Mouse (Mus musculus) monocyte, adult 5-6 weeks (primary cell): ENCODE results near the gene 1700020N01Rik. TPM values are rescaled to one million over a fixed set of nuclear protein-coding genes. Genes with fewer than 3 reads are reported as not detected.

Experiments
- ATAC-seq: fragments of 153-309, 156-312 bp; replicated peaks from 2 replicates; pipeline ENCODE4 v1.8.0; 2017; ENCODE audit warnings: mild to moderate bottlenecking; ENCODE audit not compliant: low TSS enrichment, insufficient number of reproducible peaks, severe bottlenecking, poor library complexity, low FRiP score
- total RNA-seq: library from RNA; stranded (forward); fragments of 200-1000, 200-491, 200-594 nt; gene quantifications from 3 replicates; pipeline ENCODE4 v1.2.3, GENCODE M21; 2017

Gene 1700020N01Rik
- total RNA-seq = not detected in 3 replicates

DNA sequence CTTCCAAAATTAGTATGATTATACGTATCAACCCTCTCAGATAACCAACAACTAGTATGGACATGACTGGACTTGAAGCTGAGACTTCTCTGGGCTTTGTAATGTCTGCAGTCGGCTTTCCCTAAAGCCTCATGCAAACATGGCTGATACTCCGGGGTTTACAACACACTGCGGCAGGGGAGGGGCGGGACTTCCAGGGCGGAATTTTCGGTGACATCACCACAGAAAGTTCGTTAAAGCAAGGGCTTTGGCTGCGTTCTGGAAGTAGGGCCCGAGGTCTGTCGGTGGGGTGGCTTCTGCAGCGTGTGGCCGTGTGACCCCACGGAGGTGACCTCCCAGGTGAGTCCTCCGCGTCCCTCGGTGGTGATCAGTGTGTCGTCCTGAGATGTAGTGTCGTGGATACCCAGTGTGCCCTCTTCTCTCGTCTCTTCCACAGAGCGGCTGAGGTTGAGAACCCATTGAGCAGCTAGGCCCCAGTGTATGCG lies at the start of gene 1700020N01Rik:
1700020N01Rik (plus strand) TSS at position 250 of the 485 bp plus-strand sequence.
- no peak for ATAC-seq

DNA sequence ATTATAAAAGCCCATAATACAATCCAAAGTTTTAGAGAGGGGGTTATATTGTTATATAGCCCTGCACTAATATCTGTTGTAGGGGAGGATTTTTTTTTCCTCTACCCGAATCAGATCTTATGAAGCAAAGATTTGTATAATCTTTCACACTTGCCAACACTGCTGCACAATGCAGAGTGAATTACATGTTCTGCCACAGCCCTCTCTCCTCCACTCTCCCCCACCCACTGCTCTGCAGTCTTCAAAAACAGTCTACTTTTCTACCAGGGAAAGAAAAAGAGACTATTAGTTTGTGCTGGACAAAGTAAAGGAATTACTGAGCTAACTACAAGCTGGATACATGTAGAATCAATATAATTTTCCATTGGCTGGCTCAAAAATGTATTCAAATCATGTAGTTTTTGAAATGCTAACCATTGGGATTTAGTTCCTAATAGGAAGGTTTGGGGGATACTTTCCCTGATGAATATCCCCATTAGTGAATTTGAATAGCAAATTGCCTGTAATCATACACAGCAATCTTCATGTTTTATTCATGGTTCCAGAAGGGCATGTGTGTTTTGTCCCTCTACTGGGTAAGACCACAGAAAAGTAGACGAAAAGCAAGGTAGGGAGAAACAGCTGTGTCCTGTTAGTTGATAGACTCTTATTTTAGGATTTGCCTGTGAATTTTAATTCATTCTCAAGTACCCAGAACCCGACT lies 49.2 kb upstream of the 1700020N01Rik start:
- no peak for ATAC-seq

DNA sequence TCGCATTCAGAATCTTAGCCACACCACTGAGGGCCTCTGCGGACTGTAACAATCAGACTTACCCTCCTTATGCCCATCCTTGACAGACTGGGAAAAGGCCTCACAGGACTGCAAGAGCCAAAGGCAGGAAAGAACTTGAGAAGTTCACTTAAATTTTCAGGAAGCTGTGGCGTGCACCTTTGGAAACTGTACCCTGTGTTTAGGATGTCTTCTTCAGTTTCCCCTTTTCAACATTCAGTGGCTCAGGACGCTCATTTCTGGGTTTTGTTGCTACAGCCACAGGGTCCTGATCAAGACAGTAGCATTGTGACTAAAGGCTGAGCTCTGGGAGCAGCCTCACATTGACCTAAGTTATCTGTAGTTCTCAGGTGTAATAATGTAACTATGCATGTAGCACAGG lies 48.2 kb upstream of the 1700020N01Rik start:
- no peak for ATAC-seq

DNA sequence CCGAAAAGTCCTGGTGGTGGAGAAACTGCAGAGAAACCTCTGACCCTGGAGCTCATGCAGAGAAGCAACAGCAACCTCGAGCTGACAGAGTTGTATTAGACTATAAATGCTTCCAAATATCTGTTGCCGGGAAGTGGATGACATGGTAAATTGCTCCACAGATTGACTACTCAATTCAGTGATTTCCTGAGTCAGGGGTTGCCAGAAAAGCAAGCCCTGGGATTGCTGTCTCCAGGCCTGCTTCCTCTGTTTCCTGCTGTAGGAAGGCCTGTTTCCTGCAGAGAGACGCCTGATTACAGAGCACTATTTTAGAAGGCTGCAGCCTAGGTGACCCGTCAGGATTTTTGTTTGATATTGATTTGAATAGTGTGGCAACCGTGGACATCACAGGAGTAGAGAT lies 47.5 kb upstream of the 1700020N01Rik start:
- ATAC-seq = no peak

DNA sequence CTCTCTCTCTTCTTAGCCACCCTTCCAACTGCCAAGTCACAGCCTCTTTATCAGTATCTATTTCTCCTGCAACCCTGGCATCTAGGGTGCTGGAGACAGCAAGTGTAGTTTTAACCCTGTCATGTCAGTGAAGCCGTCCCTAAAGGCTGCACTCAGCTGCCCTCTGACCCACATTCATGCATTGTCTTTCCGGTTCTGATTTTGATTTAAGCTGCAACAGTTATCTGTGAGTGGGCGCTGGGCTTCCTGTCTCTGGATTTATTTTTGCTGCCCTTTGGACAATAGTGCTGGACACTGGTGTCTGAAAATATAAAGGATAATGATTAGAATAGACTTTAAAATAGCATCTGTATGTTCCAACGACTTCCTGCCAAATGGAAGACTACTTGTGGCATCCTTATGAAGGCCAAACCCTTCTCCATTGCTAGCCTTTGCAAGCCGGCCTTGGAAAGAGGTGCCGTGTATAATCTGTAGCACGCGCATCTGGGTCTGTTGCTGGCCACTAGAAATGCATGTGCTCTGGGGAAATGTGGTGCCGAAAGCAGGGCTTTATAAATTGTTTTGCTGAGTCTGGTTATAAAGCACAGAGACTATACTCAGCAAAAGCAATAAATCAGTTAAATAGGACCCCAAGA lies 44.0 kb upstream of the 1700020N01Rik start:
- ATAC-seq = no peak

DNA sequence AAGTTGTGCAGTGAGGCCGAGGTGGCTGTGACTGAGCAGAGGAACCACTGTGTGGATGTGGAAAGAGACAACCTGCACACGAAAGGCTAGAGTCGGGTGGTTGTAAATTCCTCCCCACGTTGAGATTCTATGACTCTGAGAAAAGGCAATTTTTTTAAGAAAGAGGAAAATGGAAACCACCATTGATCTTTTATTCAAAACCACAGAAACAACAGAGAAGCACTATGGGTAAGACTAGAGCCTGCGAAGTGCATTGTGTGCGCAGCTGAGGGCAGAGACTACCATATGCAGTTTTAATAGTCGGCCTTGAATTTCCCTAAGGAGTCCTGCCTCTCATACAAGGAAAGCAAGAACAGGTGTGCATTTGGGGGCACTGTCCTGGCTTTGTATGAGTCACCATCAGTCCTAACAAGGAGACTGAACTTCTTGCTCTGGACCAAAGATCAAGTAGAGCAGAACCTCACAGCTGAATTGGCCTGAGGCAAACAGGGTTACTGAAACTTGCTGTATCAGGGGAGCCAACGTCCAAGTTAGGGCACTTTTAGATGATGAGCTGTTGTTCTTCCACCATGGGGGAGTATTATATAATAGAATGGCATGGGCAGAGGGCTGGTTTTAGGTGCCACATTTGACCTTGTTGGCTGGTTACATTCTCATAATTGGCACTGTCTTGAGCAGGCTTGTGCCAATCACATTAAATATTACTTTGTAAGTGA lies 39.8 kb upstream of the 1700020N01Rik start:
- no peak for ATAC-seq

DNA sequence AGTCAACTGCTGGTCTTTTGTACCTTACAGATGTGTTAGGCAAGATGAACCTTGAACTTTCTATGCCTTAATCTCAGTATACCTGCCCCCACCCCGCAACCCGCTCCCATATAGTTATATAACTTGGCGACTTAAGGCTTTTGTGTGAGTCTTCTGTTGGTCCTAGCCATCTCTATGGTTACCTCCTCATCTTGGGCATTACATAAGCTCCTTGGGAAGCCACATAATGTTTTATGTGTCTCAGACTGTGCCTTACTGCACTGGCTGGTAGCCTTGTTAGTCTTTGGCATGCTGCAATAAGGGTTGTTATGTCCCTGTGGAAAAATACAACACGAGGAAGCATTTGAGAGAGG lies 39.3 kb upstream of the 1700020N01Rik start:
- ATAC-seq = no peak

DNA sequence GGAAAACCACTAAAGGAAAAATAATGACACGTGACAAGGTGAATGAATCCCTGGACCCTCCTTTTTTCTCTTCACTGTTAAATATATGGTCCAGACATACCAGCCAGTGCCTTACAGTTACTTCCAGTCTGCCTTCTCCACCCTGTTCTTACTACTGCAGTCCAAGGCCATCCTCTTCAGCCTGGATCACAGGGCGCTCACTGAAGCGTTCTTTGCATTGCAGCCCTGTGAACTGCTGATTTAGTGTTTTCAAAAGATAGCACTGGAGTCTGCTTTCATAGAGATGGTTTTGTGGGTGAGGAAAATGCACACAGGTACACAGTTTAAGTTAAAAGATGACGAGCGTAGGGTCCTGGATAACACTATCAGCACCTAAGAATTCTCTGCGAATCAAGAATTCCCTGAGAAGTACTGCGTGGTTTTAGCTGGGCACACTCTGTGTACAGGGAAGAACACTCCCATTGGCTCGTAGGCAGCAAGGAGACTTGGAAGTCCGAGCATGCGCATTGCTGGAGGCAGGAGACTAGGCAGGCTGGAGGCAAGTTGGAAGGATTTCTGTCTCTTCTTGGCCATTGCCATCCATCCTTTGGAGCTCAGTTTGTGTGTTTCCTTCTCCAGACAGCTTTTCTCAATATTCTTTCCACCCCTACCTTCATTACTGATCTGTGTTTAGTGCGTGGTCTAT lies 37.9 kb upstream of the 1700020N01Rik start:
- no peak for ATAC-seq

DNA sequence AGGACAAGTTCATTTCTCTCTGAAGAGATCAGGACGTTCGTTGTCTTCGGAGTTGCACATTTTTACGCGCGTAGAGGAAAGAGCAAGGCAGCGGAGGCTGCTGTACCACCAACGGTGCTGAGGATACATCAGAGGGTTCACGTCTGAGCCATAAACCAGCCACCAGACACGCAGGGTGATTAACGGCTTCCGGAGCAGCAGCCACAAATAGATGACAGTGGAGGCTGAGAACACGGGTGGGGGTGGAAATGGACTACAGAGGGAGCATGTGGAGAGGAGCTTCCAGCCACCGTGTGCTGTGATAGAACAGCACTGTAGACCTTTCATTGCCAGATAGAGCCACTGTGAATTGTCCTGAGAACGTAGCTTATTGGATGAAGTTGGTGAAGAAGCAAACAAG lies 33.2 kb upstream of the 1700020N01Rik start:
- ATAC-seq = no peak

DNA sequence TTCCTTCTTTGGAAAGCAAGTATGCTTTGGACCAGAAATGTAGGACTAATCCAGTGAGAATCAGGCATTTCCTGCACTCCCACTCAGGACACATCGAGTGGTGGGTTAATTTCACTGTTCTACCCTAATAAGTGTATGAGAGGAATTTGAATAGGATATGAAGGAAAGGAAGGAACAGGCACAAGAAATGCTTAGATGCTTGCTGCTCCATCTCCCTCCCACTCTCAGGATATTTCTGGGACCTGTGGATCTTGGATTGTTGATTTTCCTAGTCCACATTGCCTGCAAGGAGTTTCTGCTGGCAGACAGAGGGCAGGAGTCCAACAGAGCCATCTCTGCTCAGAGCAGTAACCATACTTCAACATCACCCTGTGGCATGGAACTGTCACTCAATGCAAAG lies 31.8 kb upstream of the 1700020N01Rik start:
- ATAC-seq = no peak

DNA sequence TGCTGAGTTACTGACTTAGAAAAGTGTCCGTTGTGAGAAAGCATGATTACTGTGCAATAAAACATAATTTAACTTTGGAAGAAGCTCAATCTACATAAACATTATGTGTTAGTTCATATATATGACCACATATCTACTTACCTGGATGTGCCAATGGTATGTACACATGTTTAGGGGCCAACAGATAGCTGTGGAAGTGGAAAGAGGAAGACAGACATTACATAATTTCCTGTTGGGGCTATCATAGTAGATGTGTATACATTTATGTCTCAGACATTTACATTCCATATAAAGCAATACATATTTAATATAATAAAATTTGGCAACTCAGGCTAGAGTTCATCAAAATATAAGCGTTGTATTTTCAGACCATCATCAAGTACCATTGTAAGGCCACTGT lies 29.5 kb upstream of the 1700020N01Rik start:
- ATAC-seq = no peak

DNA sequence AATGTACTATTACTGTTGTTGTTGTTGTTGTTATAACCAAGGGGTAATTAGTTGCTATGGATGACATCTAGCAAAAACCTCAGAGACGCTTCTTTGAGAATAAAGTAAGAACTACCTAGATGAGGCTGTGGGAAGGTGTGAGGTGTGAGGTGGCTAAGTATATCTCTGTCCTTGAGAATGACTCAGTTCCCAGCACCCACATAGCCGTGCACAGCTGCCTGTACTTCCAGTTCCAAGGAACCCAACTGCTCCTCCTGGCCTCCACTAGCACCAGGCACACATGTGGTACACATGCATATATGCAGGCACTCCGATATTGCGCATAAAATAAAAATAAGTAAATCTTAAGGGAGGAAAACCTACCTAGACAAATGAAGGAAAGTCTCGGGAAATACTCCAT lies 28.8 kb upstream of the 1700020N01Rik start:
- no peak for ATAC-seq

DNA sequence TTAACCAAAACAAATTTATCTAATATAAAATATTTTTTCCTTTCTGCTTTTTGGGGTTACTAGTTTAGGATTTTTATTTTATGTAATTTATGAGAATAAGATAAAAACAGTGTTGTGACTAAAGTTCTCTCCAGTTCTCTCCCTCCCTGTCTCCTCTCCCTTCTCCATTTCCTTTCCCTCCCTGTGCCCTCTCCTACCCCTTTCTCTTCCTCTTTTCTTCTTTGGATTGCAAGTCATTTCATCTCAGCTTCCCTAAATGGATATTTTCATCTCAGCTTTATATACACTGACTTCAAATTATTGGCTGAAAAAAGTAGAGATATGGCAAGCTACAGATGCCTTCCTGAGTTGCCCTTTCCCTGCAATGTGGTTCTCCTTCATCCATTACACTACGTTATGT lies 26.9 kb upstream of the 1700020N01Rik start:
- no peak for ATAC-seq

DNA sequence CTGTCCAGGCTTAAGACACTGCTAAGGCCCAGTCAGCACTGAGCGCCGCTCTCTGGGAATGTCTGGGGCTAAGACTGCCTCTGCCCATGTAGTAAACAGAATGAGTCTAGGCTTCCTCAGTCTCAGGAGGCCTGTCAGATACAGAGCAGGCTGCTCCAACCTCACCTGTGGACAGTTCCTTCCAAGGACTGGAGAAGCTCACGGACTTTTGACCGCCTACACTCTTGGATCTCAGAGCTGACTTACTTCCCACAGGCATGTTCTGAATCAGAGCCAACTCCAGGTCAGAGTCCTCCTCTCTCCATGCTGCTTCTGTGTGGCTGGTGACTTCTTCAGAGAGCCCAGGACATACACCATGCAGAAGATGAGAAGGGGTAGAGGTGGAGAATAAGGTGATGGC lies 21.3 kb upstream of the 1700020N01Rik start:
- no peak for ATAC-seq

DNA sequence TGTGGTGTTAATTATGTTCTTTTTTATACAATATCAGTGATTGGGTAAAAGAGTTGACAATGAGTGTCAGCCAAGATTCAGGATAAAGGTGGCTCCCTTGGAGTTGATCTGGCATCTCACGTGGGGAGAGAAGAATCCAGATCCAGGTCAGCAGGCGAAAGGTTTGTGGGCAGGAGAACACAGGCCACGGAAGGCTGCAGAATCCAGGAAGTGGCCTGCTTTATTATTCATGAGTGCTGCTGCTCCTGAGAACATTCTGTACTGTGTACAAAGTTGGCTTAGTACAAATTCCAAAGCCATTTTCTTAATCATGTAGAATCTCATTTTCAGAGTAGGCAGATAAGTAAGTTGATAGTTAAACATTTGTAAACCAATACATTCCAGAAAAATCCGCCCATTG lies 19.2 kb upstream of the 1700020N01Rik start:
- no peak for ATAC-seq

DNA sequence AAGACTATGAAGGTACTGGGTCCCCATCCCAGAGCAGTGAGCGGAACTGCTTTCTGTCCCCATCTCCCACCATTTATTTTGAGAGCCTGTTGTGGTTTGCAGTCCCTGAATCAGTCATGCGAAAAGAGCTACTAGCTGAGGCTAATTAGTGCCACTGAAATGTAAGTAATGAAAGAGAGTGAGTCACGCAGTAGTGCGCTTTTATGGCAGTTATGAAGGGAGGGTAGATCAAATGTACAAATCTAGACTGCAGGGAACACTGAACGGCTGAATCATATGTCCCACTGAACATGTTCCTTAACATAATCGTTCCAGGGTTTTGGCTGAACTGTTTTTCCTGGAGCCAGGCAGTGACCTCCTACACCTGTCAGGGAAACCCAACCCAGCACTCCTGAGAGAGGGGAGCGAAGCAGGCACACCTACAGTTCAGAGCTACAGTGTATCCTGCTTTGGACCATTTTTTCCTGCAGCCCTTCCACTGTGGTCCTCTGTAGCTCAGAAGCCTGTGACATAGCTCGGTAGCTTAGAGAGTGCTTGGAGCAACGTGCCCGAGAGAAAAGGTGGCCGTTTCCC lies 17.1 kb upstream of the 1700020N01Rik start:
- no peak for ATAC-seq

DNA sequence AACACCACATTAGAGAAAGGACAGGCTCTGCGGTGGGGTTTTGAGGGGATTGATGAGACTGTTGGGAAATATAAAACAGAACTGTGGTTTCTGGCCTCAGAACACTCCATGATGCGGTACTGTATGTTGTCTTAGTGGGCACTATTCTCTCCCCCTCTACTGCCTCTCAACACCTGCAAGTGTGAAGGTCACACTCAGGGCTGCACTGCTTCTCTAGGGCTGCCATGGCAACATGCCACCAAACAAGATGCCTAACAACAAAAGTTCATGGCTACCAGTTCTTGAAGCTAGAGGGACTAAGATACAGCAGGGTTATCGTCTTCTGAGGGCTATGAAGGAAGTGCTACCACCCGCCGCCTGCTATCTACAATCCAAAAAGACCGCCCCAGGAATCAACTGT lies 15.1 kb upstream of the 1700020N01Rik start:
- ATAC-seq = no peak

DNA sequence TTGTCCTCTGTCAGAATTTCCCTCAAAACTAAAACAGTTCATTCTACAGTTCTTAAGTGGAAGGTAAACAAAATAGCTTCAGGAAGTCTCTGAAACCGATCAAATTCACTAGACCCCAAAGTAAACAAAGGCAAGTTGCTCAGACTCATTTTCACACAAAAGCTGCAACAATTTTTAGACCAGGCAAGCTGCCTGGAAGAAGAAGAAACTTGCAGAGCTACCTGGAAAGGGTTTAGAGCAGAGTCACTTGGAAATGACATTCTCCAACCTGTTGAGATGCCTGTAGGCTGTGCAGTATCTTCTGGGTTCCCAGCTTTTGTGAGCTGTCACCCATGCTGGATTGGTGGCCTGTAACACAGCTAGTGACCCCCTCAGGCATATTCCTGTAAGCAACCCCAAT lies 11.4 kb upstream of the 1700020N01Rik start:
- ATAC-seq = no peak

DNA sequence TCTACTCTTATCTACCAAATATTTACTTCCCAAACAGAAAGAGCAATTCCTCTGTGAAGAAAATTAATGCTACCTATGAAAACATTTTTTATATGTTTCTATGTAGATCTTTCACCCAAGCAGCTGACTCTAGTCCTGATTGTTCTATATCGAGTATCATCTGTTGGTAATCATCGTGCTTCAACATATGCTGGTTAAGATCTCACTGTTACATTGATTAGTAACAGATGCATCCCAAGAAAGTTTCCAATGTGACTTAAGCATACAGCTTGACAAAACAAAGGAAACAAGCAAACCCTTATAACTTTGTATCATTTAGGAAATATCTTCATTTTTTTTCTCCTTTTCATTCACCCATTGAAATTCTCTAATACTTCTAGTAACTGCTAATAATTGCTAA lies 5.9 kb upstream of the 1700020N01Rik start:
- no peak for ATAC-seq
